Mouse (Mus musculus): ENCODE data around the gene Faah.

DNA sequence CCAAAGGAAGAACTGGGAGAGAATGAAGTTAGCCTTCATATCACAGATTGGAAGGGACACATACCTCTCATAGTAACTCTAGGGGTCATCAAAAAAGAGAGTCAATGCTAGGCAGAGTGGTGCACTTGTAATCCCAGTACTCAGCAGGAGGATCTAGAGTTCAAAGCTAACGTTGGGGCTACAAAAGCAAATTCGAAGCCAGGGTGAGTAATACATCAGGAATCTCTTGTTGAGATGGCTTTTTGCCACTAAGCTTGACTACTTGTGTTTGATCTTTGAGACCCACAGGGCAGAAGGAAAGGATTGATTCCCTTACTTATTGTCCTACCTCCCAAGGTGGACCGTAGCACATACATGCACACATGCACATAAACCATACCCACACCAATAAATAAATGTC is 31.5 kb upstream of the Faah start:
- TF ChIP-seq CTCF (IDR thresholded peaks at IDR 0.05): no peak
- no peak for TF ChIP-seq EP300 (IDR thresholded peaks at IDR 0.05)
